Mouse (Mus musculus): Measurements from ENCODE around the gene Ten1.
A peak's percentile ranks its signal among the peaks of the same experiment; 100 is the strongest.

Gene Ten1

DNA sequence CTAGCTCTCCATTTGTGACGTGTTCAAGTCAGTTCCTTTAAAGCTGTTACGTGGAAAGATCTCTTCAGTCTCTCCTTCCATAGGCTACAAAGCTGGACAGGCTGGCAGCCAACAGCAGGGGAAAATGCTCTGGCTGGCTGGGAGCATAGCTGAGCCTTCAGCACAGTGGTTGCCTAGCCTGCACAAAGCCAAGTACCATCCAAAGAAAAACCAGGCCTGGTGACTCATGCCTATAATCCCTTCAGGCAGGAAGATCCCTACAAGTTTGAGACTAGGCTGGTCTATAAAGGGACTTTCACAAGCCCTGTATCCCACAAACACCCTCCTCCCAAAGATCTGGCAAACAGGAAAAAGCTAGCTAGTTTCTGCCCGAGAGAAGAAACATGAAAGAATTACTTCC, 12.8 kb upstream of the Ten1 start:
- no peak for TF ChIP-seq GATA4 (IDR thresholded peaks at IDR 0.05; ENCODE audit: insufficient replicate concordance, low read length)

DNA sequence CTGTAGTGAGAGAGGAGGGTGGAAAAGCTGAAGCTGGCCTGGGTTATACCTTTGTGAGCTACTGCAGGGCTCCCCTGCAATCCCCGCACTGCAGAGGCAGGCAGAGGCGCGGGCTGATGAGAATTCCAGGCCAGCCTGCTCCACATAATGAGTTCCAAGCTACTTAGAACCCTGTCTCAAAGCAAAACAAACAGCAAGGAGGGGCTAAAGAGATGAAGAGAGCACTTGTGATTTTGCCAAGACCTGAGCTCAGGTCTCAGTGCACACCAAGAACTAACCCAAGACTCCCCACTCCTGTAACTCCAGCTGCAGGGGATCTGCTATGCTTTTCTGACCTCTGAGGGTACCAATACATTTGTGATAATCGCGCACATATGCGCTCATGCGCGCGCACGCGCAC, 12.3 kb upstream of the Ten1 start:
- no peak for TF ChIP-seq GATA4 (IDR thresholded peaks at IDR 0.05; ENCODE audit: insufficient replicate concordance, low read length)

DNA sequence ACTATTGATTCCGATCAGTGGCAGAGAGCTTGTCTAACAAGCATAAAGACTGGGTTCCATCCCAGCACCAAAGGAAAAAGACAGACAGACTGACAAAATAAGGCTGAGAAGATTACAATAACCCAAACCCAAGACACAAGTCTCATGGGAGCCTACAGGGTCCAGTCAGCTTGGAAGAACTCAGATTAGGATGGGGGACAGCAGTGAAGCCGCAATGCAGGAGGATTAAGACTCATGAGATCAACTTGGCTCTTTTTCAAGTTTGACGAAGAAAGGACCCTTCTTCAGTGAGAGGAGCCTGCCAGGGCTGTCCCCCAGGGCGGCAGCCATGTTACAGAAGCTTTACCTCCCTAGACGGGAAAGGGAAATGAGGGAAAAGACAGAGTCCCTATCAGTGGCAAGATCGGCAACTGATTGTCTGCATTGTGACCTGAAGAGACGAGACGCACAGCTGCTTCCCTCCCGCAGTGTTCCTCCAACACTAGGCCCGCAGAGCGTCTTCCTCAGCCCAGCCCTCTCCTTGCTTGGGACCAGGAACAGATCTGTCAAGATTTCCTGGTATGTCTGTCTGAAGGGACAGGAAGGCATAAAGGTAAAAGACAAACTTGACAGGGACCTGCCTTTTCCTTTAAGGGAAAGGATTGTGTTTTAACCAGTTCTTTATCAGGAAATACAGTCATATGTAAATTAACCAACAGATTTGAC, 11.3 kb upstream of the Ten1 start:
- no peak for TF ChIP-seq GATA4 (IDR thresholded peaks at IDR 0.05; ENCODE audit: insufficient replicate concordance, low read length)

DNA sequence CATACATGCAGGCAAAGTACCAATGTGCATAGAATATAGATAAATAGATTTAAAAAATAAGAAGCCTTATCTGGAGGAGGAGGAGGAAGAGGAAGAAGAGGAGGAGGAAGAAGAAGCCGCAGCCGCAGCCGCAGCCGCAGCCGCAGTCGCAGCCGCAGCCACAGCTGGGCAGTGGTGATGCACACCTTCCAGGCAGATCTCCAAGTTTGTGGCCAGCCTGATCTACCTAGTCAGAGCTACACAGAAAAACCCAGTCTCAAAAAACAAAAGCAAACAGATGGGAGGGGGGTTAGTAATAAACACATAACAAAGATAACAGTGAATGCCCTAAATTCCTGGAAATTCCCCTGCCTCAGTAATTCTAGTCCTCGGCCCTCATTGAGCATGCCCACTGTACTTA, 4.0 kb upstream of the Ten1 start:
- TF ChIP-seq GATA4 (IDR thresholded peaks at IDR 0.05; ENCODE audit: insufficient replicate concordance, low read length) = no peak

DNA sequence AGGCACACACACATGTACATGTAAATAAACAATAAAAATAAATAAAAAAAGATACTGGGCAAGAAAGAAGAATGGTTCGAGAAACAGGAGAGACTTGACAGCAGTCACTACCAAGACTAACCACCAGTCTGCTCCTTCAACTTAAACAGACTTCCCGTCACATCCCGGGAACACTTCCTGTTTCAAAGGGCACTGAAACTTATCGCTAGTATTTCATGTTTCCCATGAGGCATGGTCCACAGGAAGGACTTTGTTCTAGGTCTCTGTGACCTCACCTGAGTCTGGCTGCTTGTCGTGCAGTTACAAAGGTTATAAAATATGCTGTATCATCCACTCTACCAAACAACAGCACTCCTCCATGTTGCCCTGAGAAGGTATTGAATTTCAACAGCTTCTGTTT, 3.4 kb upstream of the Ten1 start:
- peak; percentile 56; the same call in 1 of the 2 replicates for TF ChIP-seq GATA4 (IDR thresholded peaks at IDR 0.05; ENCODE audit: insufficient replicate concordance, low read length)

DNA sequence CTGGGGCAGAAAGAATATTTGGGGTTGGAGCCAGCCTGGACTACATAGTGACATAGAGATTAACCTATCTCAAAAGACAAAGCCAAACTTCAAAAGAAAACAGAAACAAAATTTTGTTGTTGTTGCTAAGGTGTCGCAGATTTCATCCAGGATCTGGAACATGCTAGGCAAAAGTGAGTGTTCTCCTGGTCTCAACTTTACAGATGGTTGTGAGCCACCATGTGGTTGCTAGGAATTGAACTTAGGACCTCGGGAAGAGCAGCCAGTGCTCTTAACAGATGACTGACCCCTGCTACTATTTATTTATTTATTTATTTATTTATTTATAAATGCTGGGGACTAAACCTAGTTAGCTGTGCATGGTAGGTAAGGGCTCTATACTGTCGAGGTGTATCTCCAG, 2.3 kb upstream of the Ten1 start:
- no peak for TF ChIP-seq GATA4 (IDR thresholded peaks at IDR 0.05; ENCODE audit: insufficient replicate concordance, low read length)

DNA sequence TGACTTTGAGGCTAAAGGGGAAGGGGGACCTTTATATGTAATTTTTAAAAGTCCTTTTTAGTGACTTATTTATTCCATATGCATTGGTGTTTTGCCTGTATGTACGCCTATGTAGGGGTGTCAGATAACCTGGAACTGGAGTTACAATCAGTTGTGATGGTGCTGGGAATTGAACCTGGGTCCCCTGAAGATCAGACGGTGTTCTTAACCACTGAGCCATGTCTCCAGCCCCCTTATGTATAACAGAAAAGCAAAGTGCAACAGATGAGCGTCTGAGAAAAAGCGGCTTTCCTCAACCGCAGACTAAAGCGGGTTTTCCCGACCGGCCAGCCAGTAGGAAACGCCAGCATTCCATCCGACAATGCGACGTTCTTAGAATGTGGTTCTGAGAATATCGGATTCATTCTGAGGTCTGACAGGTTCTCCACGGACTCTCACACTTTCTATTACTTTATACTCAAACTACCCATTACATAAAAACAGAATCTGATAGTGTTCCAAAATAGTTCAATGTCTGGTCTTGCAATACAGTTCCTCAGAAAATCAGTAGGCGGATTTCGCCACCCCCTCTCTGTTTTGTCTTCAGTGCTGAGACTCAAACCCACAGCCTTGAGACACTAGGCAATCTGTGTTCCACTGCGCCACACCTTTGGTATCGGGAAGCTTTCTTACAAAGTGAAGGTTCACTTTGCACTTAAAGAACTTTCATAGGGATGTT, 1.6 kb upstream of the Ten1 start:
- no peak for TF ChIP-seq GATA4 (IDR thresholded peaks at IDR 0.05; ENCODE audit: insufficient replicate concordance, low read length)

DNA sequence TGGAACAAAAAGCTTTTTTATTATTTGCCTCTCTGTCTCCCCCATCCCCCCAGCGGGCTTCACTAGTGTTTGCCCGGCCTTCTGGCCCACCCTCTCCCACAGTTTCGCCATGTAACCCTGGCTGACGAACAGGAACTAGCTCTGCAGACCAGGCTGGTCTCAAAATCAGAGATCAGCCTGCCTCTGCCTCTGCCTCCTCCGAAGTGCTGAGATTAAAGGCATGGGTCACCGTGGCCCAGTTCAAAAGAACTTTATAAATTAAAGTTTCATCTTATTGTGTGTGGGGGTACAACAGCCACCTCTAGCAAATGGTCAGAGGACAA, 1.1 kb upstream of the Ten1 start:
- TF ChIP-seq GATA4 (IDR thresholded peaks at IDR 0.05; ENCODE audit: insufficient replicate concordance, low read length) = no peak

DNA sequence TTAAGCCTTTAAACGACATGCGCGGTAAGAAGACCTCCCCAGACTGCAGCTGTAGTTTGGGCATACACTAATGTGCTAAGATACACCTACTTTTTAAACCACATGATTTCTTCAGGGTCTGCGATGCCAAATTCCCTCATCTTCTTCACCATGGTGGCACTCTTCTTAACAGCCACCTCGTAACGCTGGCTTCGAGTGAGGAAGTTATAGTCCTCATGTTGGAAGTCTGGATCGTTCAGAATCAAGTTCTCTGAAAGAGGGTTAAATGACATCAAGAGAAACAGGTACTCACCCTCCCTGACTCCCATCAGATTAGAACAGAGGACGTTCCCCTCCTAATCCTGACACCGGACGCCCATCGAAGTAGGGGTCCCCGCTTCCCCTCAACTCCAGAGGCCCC, 523 bp upstream of the Ten1 start:
- TF ChIP-seq GATA4 (IDR thresholded peaks at IDR 0.05; ENCODE audit: insufficient replicate concordance, low read length) = no peak

DNA sequence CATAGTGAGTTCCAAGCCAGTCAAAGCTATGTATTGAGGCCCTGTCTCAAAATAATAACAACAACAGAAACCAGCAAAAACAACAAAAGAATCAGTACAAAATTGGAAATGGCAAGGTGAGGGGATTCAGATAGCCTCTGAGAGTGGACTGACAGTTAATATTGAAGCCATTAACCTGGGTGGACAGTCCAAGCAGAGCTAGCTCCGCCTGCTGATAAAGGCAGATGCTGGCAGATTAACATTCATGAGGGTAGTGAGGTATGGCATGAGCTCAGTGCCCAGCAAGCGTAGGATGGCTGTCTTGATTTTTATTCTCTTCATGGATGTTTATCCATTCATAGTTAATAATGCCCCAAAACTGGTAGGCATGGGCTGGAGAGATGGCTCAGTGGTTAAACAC, 2.5 kb downstream of the Ten1 start:
- no peak for TF ChIP-seq GATA4 (IDR thresholded peaks at IDR 0.05; ENCODE audit: insufficient replicate concordance, low read length)

DNA sequence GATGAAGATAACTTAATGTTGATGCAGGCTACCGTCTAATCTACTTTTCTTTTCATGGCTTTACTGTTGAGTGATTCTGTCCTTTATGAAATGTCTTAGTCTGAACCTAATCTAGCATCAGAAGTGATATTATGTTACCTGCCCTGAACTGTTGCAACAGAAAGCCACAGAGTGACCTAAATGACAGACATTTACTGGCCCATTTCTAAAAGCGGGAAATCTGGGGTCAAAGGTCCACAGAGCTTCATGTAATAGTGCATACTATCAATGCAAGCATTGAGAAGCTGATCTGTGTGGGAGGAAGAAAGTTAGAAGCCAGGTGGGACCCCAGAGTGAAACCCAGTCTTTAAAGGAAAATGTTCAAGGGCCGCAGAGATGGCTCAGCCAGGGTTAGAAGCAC, 4.5 kb downstream of the Ten1 start:
- peak; percentile 4; the same call in 1 of the 2 replicates for TF ChIP-seq GATA4 (IDR thresholded peaks at IDR 0.05; ENCODE audit: insufficient replicate concordance, low read length)

DNA sequence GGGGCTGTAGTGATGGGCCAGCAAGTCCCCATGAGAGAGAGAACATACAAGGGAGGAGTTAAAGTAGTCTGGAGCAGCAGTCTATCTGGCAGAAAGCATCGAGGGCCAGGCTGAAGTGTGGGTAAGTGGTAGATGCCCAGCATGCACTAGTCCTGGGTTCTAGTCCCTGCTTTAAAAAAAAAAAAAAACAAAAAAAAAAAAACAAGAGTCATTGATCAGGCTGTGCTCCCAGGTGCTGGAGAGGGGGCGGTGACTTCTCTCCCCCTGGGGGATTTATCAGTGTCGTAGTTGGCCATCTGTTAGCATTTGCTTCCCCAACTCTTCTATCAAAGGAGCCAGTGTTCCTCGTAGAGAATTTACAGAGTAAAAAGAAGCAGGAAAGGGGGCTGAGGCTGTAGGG, 8.0 kb downstream of the Ten1 start:
- no peak for TF ChIP-seq GATA4 (IDR thresholded peaks at IDR 0.05; ENCODE audit: insufficient replicate concordance, low read length)

DNA sequence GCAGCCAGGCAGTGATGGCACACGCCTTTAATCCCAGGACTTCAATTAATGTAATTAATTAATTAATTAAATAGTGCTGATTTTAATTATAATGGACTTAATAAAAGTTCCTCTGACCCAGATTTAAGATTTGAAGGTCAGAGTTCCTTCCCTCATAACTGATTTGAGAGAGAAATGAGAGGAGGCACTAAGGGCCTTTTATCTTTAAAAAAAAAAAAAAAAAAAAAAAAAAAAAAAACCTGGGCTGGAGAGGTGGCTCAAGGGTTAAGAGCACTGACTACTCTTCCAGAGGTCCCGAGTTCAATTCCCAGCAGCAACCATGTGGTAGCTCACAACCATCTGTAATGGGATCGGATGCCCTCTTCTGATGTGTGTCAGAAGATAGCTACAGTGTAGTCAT, 10.0 kb downstream of the Ten1 start:
- TF ChIP-seq GATA4 (IDR thresholded peaks at IDR 0.05; ENCODE audit: insufficient replicate concordance, low read length) = no peak

DNA sequence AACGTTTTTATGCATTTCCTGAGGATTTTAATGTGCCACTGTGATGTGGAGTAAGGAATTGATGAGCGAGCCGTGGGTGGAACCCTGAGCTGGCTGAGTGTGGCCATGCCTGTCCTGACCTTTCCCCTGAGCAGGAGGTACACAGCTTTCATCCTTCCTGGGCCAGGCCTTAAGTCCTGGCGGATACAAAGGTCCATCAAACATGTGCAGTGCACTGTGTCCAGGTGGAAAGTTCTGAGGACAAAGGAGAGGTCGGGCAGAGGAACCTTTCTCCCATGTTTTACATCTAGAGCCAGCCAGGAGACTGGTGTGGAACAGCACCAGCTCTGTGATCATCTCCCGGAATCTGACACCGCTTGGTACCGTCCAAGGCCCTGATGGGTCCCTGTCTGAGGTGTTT, 10.6 kb downstream of the Ten1 start:
- TF ChIP-seq GATA4 (IDR thresholded peaks at IDR 0.05; ENCODE audit: insufficient replicate concordance, low read length) = no peak

DNA sequence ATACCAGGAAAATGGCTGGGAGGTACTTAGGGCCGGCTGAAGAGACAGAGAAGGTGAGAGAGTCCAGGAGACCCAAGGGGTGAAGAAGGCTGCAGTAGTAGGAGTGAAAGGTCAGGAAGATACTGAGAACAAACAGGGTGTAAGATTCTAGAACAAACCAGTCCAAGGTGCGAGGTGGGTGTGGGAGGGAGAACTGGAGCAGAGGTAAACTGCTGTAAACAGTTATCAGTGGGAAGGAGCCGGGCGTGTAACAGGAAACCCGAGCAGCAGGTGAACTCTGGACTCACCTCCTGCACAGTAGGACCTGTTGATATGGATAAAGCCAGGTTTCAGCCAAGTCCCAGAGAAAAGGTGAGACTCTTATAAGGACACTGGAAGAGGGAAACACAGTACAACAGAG, 12.0 kb downstream of the Ten1 start:
- peak; percentile 45; the same call in 1 of the 2 replicates for TF ChIP-seq GATA4 (IDR thresholded peaks at IDR 0.05; ENCODE audit: insufficient replicate concordance, low read length)

DNA sequence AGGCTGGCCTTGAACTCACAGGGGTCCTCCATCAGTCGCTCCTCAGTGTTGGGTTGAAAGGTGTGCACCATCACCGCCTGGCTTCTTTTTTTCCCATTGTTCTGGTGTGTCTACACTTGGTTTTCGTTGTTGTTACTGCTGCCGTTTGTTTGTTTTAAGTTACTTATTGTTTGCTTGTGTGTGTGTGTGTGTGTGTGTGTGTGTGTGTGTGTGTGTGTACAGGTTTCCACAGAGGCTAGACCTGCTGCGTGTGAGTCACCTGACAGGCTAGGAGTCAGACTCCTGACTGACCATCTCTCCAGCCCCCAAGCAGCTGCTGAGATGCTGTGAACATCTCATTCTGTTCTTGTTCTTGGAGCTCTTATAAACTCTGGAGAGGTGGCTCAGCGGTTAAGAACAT, 14.2 kb downstream of the Ten1 start:
- no peak for TF ChIP-seq GATA4 (IDR thresholded peaks at IDR 0.05; ENCODE audit: insufficient replicate concordance, low read length)

Data from liver, adult (tissue).